Mouse (Mus musculus) bone marrow macrophage, adult 2 months (primary cell): ENCODE results near the gene Gm20662.

ENCODE experiments used
- CTCF ChIP-seq: IDR thresholded peaks from 2 replicates; pipeline ENCODE4 v1.5.1; 2012; ENCODE audit warnings: low read depth, mild to moderate bottlenecking, low read length, moderate library complexity
- POLR2A ChIP-seq: IDR thresholded peaks from 2 replicates; pipeline ENCODE4 v1.6.1; 2012; ENCODE audit warnings: mild to moderate bottlenecking, low read depth, low read length, borderline replicate concordance

GRCm38 (mm10) chr9:108072481-108072924 lies 76.4 kb downstream of the Gm20662 start:
- TF ChIP-seq CTCF (no peak), POLR2A (no peak)
